Mouse (Mus musculus) myocyte (in vitro differentiated cells): ENCODE measurements around the gene Asic2.

Source experiments
- MAX ChIP-seq: IDR thresholded peaks from one replicate; pipeline ENCODE4 v1.6.1; 2011; ENCODE audit warnings: low read depth, mild to moderate bottlenecking, control low read depth
- MYOG ChIP-seq, 3 experiments: IDR thresholded peaks; one replicate each; pipeline ENCODE4 v1.6.1; 2011; ENCODE audit warnings: control low read depth in 2 of 3, low read depth in 2 of 3, mild to moderate bottlenecking in 2 of 3; ENCODE audit not compliant: insufficient read length in 2 of 3, control insufficient read depth in 1 of 3, insufficient read depth in 1 of 3
- POLR2A ChIP-seq: IDR thresholded peaks from one replicate; pipeline ENCODE4 v1.6.1; 2011; ENCODE audit warnings: low read depth, mild to moderate bottlenecking, control low read depth, moderate library complexity; ENCODE audit not compliant: insufficient read length
- TCF3 ChIP-seq: IDR thresholded peaks from one replicate; pipeline ENCODE4 v1.6.1; 2011; ENCODE audit warnings: low read depth, control low read depth; ENCODE audit not compliant: insufficient read length
- USF1 ChIP-seq: IDR thresholded peaks from one replicate; pipeline ENCODE4 v1.6.1; 2011; ENCODE audit warnings: low read depth, mild to moderate bottlenecking, control low read depth, moderate library complexity

GRCm38 (mm10) chr11:81096011-81096410, 872.2 kb downstream of the Asic2 start:
- TF ChIP-seq MAX (no peak), POLR2A (no peak), TCF3 (no peak), USF1 (no peak), MYOG (IDR thresholded peaks at IDR 0.05; ENCODE audit: control insufficient read depth in 1 of 3, insufficient read depth in 1 of 3, insufficient read length in 2 of 3, low read depth in 2 of 3) (no peak)
